Mouse (Mus musculus) cerebellum, adult 2 months (tissue): Measurements from ENCODE around the gene Arhgap24.

ENCODE experiments used
- CTCF ChIP-seq: fragments of 200-500 bp; IDR thresholded peaks from 2 replicates; pipeline ENCODE4 v1.5.1; 2011; ENCODE audit warnings: low read depth, mild to moderate bottlenecking, control low read depth, low read length, moderate library complexity, borderline replicate concordance; ENCODE audit not compliant: insufficient read depth
- POLR2A ChIP-seq: fragments of 200-500 bp; IDR thresholded peaks from 2 replicates; pipeline ENCODE4 v1.6.1; 2011; ENCODE audit warnings: low read length, control low read depth, borderline replicate concordance; ENCODE audit not compliant: insufficient read depth

GRCm38 (mm10) chr5:102483285-102483975 lies 2.2 kb downstream of the Arhgap24 start:
- TF ChIP-seq CTCF = no peak
- no peak for TF ChIP-seq POLR2A
